Mouse (Mus musculus): ENCODE measurements at regions not wholly inside any gene's neighbourhood (a gene's known extent, or its start where the extent isn't known, plus 50 kb on each side); places are given as distances from the start of the nearest gene placed in this dataset.

GRCm38 (mm10) chr14:14607074-14607473 lies 95.0 kb upstream of the Slc4a7 start:
- H3K36me3 ChIP-seq (ENCODE audit: control insufficient read depth, insufficient read depth, low read length), result no peaks in the 10 kb centered on the region
- H3K27ac ChIP-seq (ENCODE audit: low read depth, low read length), result no peak overlapping the region
- H3K9me3 ChIP-seq (ENCODE audit: control insufficient read depth, low read length), result no peaks in the 10 kb centered on the region
- H3K9ac ChIP-seq (ENCODE audit: low read depth, low read length), result no peak overlapping the region
- no peak overlapping the region for H3K4me3 ChIP-seq (ENCODE audit: low read length)
- no peak overlapping the region for H3K4me2 ChIP-seq (replicated peaks; ENCODE audit: low read depth, low read length)
- H3K4me1 ChIP-seq (ENCODE audit: control insufficient read depth, insufficient read depth, low read length), result peaks cover 2% of the 10 kb centered on the region; the same call in 1 of the 2 replicates
- 96% methylated on average over 3 of the region's 3 CpGs for WGBS
- 0 out of 2 replicates have a peak, but pooled peaks cover 2% of the 10 kb centered on the region for H3K27me3 ChIP-seq (ENCODE audit: control insufficient read depth, insufficient read depth, low read length)
- no peak for ATAC-seq (ENCODE audit: low FRiP score, low TSS enrichment)

- Histone ChIP-seq H3K36me3 (ENCODE audit: control insufficient read depth, insufficient read depth, low read length) (no peaks in the 10 kb centered on the region), H3K4me2 (replicated peaks; ENCODE audit: low read depth, low read length) (no peak overlapping the region), H3K27ac (ENCODE audit: low read depth, low read length) (no peak overlapping the region), H3K4me3 (ENCODE audit: low read length) (no peak overlapping the region), H3K27me3 (ENCODE audit: control insufficient read depth, insufficient read depth, low read length) (no peaks in the 10 kb centered on the region), H3K9me3 (ENCODE audit: control insufficient read depth, low read length) (no peaks in the 10 kb centered on the region), H3K9ac (ENCODE audit: low read depth, low read length) (no peak overlapping the region), H3K4me1 (ENCODE audit: control insufficient read depth, insufficient read depth, low read length) (peaks cover 11% of the 10 kb centered on the region; the same call in 1 of the 2 replicates)
- peak; percentile 82 for ATAC-seq (ENCODE audit: low FRiP score, low TSS enrichment)
- WGBS, result 5% methylated on average over 3 of the region's 3 CpGs
These were observed 89.8 kb upstream of the Slc4a7 start for GRCm38 (mm10) chr14:14612245-14612644.

- no peak for ATAC-seq (ENCODE audit: low FRiP score, low TSS enrichment)
- Histone ChIP-seq H3K4me1 (ENCODE audit: control insufficient read depth, insufficient read depth, low read length) (no peaks in the 10 kb centered on the region), H3K4me2 (replicated peaks; ENCODE audit: low read depth, low read length) (no peak overlapping the region), H3K36me3 (ENCODE audit: control insufficient read depth, insufficient read depth, low read length) (no peaks in the 10 kb centered on the region), H3K27ac (ENCODE audit: low read depth, low read length) (no peak overlapping the region), H3K9me3 (ENCODE audit: control insufficient read depth, low read length) (no peaks in the 10 kb centered on the region), H3K4me3 (ENCODE audit: low read length) (no peak overlapping the region), H3K27me3 (ENCODE audit: control insufficient read depth, insufficient read depth, low read length) (no peaks in the 10 kb centered on the region), H3K9ac (ENCODE audit: low read depth, low read length) (no peak overlapping the region)
- WGBS, result 91% methylated on average over 5 of the region's 5 CpGs
These were observed 81.8 kb upstream of the Slc4a7 start for GRCm38 (mm10) chr14:14620316-14620715.

DNA sequence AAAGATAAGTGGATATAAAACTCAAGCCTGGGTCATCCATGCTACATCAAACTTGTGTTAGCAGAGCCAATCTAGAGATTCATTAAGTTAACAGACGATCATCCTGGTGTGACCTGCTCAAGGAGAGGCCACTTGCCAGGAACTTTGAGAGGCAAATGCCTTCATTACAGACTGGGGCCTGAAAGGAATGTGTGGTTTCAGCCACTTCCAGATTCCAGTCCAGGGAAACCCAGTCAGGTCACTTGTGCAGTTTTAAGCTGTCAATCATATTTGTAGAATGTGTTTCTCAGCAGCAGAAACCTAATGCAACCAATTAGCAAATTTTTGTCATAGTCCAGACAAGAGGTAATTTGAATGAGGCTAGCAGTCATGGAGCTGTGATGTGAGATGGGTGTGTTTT lies 73.4 kb upstream of the Slc4a7 start:
- Histone ChIP-seq H3K27ac (ENCODE audit: low read depth, low read length) (no peak overlapping the region), H3K9me3 (ENCODE audit: control insufficient read depth, low read length) (no peaks in the 10 kb centered on the region), H3K9ac (ENCODE audit: low read depth, low read length) (no peak overlapping the region), H3K4me1 (ENCODE audit: control insufficient read depth, insufficient read depth, low read length) (peaks cover 8% of the 10 kb centered on the region; the same call in 1 of the 2 replicates), H3K36me3 (ENCODE audit: control insufficient read depth, insufficient read depth, low read length) (no peaks in the 10 kb centered on the region), H3K4me3 (ENCODE audit: low read length) (no peak overlapping the region), H3K4me2 (replicated peaks; ENCODE audit: low read depth, low read length) (no peak overlapping the region), H3K27me3 (ENCODE audit: control insufficient read depth, insufficient read depth, low read length) (no peaks in the 10 kb centered on the region)
- WGBS, result 65% methylated on average over 1 of the region's 1 CpGs
- no peak for ATAC-seq (ENCODE audit: low FRiP score, low TSS enrichment)

DNA sequence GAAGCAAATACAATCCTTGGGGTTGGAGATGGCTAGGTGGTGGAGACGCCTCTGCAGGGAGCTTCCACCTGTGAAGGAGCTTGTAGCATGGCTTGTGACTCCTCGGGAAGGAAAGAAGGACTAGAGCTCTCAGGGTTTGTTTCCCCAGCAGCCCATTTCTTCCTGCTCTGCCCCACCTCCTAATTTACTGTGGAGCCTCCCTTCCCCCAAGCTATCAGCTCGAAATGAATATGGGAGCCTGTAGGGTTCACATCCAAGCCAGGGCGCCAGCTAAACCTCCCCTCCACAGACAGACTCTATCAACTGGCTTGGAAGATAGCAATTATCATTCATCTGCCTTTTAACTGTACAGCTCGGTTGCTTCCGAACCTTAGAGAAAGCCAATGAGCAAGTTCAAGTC lies 70.3 kb upstream of the Slc4a7 start:
- Histone ChIP-seq H3K27ac (ENCODE audit: low read depth, low read length) (no peak overlapping the region), H3K9me3 (ENCODE audit: control insufficient read depth, low read length) (no peaks in the 10 kb centered on the region), H3K4me1 (ENCODE audit: control insufficient read depth, insufficient read depth, low read length) (peaks cover 8% of the 10 kb centered on the region; the same call in 1 of the 2 replicates), H3K9ac (ENCODE audit: low read depth, low read length) (no peak overlapping the region), H3K36me3 (ENCODE audit: control insufficient read depth, insufficient read depth, low read length) (no peaks in the 10 kb centered on the region), H3K4me3 (ENCODE audit: low read length) (no peak overlapping the region), H3K4me2 (replicated peaks; ENCODE audit: low read depth, low read length) (no peak overlapping the region), H3K27me3 (ENCODE audit: control insufficient read depth, insufficient read depth, low read length) (no peaks in the 10 kb centered on the region)
- whole genome bisulfite sequencing, result 54% methylated on average over 6 of the region's 6 CpGs
- ATAC-seq (ENCODE audit: low FRiP score, low TSS enrichment), result no peak

DNA sequence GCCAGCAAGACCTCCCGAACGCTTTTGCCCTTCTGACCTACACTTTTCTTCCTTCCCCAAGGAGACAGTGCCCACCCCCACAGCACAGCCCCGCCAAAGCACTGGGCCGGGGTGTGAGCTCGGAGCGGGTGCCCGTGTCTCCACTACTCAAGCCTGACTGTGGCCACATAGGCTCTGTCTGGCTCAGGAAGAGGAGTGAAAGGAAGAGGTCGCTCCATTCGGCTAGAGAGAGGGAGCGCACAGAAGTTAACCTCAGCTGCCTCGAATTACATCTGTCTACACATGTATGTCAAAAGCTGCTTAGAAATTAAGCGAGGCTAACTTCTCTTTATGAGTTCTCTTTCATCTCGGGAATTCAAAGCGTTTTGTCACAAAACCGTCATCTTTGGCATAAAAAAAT lies 69.6 kb upstream of the Slc4a7 start:
- no peak overlapping the region; the same call in 1 of the 2 replicates for H3K9ac ChIP-seq (ENCODE audit: low read depth, low read length)
- 1% methylated on average over 15 of the region's 15 CpGs for WGBS

GRCm38 (mm10) chr14:14632951-14633931 lies 68.8 kb upstream of the Slc4a7 start:
- Histone ChIP-seq H3K4me3 (ENCODE audit: low read length) (peak overlapping the region; percentile 31), H3K36me3 (ENCODE audit: control insufficient read depth, insufficient read depth, low read length) (no peaks in the 10 kb centered on the region), H3K9me3 (ENCODE audit: control insufficient read depth, low read length) (no peaks in the 10 kb centered on the region), H3K4me1 (ENCODE audit: control insufficient read depth, insufficient read depth, low read length) (peaks cover 8% of the 10 kb centered on the region; the same call in 1 of the 2 replicates), H3K27me3 (ENCODE audit: control insufficient read depth, insufficient read depth, low read length) (no peaks in the 10 kb centered on the region), H3K27ac (ENCODE audit: low read depth, low read length) (no peak overlapping the region; the same call in 1 of the 2 replicates), H3K4me2 (replicated peaks; ENCODE audit: low read depth, low read length) (peak overlapping the region; percentile 53), H3K9ac (ENCODE audit: low read depth, low read length) (peak overlapping the region; percentile 35)
- 1% methylated on average over 22 of the region's 22 CpGs for WGBS
- peak; percentile 72 for ATAC-seq (ENCODE audit: low FRiP score, low TSS enrichment)

More for the DNA sequence above, 69.6 kb upstream of the Slc4a7 start:
- H3K36me3 ChIP-seq (ENCODE audit: control insufficient read depth, insufficient read depth, low read length), result no peaks in the 10 kb centered on the region
- peak overlapping the region; percentile 31 for H3K4me3 ChIP-seq (ENCODE audit: low read length)
- peaks cover 8% of the 10 kb centered on the region; the same call in 1 of the 2 replicates for H3K4me1 ChIP-seq (ENCODE audit: control insufficient read depth, insufficient read depth, low read length)
- no peaks in the 10 kb centered on the region for H3K27me3 ChIP-seq (ENCODE audit: control insufficient read depth, insufficient read depth, low read length)
- peak overlapping the region; percentile 53 for H3K4me2 ChIP-seq (replicated peaks; ENCODE audit: low read depth, low read length)
- H3K9me3 ChIP-seq (ENCODE audit: control insufficient read depth, low read length), result no peaks in the 10 kb centered on the region
- H3K27ac ChIP-seq (ENCODE audit: low read depth, low read length), result no peak overlapping the region
- ATAC-seq (ENCODE audit: low FRiP score, low TSS enrichment), result peak; percentile 82

- 50% methylated on average over 2 of the region's 2 CpGs for whole genome bisulfite sequencing
- H3K36me3 ChIP-seq (ENCODE audit: control insufficient read depth, insufficient read depth, low read length), result no peaks in the 10 kb centered on the region
- no peak overlapping the region for H3K4me3 ChIP-seq (ENCODE audit: low read length)
- H3K9ac ChIP-seq (ENCODE audit: low read depth, low read length), result no peak overlapping the region
- H3K27ac ChIP-seq (ENCODE audit: low read depth, low read length), result no peak overlapping the region
- H3K4me1 ChIP-seq (ENCODE audit: control insufficient read depth, insufficient read depth, low read length), result peaks cover 8% of the 10 kb centered on the region; the same call in 1 of the 2 replicates
- no peaks in the 10 kb centered on the region for H3K27me3 ChIP-seq (ENCODE audit: control insufficient read depth, insufficient read depth, low read length)
- H3K9me3 ChIP-seq (ENCODE audit: control insufficient read depth, low read length), result no peaks in the 10 kb centered on the region
- no peak overlapping the region; the same call in 1 of the 2 replicates for H3K4me2 ChIP-seq (replicated peaks; ENCODE audit: low read depth, low read length)
- no peak for ATAC-seq (ENCODE audit: low FRiP score, low TSS enrichment)
These were observed 68.1 kb upstream of the Slc4a7 start for GRCm38 (mm10) chr14:14634021-14634420.
